Comparison of ENCODE assay signal across 29 mouse cellular contexts in the genomic region with DNA sequence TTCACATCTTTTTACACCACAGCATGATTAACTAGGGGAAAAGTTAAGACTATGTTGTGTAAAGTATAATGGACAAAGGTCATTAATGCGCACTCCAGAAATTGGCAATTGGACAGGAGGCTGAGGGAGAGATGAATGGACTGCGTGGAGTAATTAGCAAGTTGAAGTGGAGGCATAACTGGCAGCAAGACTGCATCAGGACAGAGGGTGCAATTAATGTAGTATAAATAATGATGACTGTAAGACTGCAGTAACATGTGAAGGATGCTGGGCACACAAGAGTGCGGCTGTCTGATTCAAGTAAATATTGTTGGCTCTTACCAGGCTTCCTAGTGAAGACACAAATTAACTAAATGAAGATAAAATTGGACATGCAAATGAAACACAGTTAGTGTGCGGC.
DNase-seq lines count a peak whose midpoint lies in the region; ATAC-seq and TF ChIP-seq lines count a peak whose summit lies in the region.
"Had no signal": no experiment of that assay in that cellular context is flagged by ENCODE, and none has a peak within 500 bp of the region (broad histone marks: within the 10 kb centered on the region; RNA-seq: fewer than 3 reads in every experiment).

No protein-coding gene starts in this region.

- H3K27ac ChIP-seq in midbrain, postnatal 0 days (ENCODE audit: low read depth, low read length) = no peak overlapping the region
- H3K27ac ChIP-seq in midbrain, embryonic 10.5 days (replicated peaks) = no peak overlapping the region
- H3K27ac ChIP-seq in forebrain, embryonic 13.5 days = no peak overlapping the region
- H3K27ac ChIP-seq in kidney, adult 2 months (ENCODE audit: insufficient read depth, low read depth, low read length) = no peak overlapping the region
- H3K27ac ChIP-seq: embryonic facial prominence, embryonic 10.5 days; embryonic facial prominence, embryonic 15.5 days; heart, embryonic 10.5 days; heart, embryonic 15.5 days; hindbrain, embryonic 12.5 days; kidney, embryonic 15.5 days; limb, embryonic 13.5 days; liver, embryonic 13.5 days; stomach, postnatal 0 days had no signal

- peak; percentile 1 to 4 for DNase-seq in cerebellum, postnatal 10 days
- peak; percentile 1 for DNase-seq in midbrain, postnatal 0 days (ENCODE audit: low spot score)
- DNase-seq in midbrain, embryonic 10.5 days (ENCODE audit: low spot score) = no peak
- DNase-seq in kidney, adult 2 months = no peak
- no peak for DNase-seq in kidney, postnatal 14 days
- DNase-seq: adrenal gland, postnatal 14 days; cerebellum, adult 2 months; cerebellum, postnatal 25 days; gastrocnemius, postnatal 25 days; kidney, postnatal 36 days; liver, embryonic 13.5 days; lung, adult 18-20 months; lung, postnatal 10 days; right cerebral cortex, adult 18-20 months; right cerebral cortex, postnatal 4 days; thymus, adult 18-20 months; thymus, postnatal 25 days had no signal

- WGBS in midbrain, postnatal 0 days = 82% methylated on average over 4 of the region's 4 CpGs
- WGBS in midbrain, embryonic 10.5 days = 95% methylated on average over 4 of the region's 4 CpGs
- 40% methylated on average over 4 of the region's 4 CpGs for WGBS in forebrain, embryonic 13.5 days
- WGBS in kidney, adult 2 months = 76% methylated on average over 4 of the region's 4 CpGs

- H3K9ac ChIP-seq in midbrain, postnatal 0 days (replicated peaks; ENCODE audit: low read length, poor library complexity, severe bottlenecking) = no peak overlapping the region
- H3K9ac ChIP-seq in forebrain, embryonic 13.5 days = no peak overlapping the region
- H3K9ac ChIP-seq: embryonic facial prominence, embryonic 15.5 days; heart, embryonic 15.5 days; hindbrain, embryonic 12.5 days; kidney, embryonic 15.5 days; limb, embryonic 13.5 days; liver, embryonic 13.5 days had no signal

- TF ChIP-seq CTCF in midbrain, postnatal 0 days (IDR thresholded peaks at IDR 0.05) = no peak
- no peak for TF ChIP-seq CTCF in kidney, adult 2 months (conservative IDR thresholded peaks at IDR 0.05; ENCODE audit: insufficient read depth, insufficient read length, low read depth, low read length)

- ATAC-seq in cerebellum, adult (ENCODE audit: insufficient number of reproducible peaks, low FRiP score, low TSS enrichment) = no peak
- no peak for ATAC-seq in midbrain, postnatal 0 days (ENCODE audit: low FRiP score)
- peak; percentile 94 for ATAC-seq in forebrain, embryonic 13.5 days
- ATAC-seq: intestine, postnatal 0 days had no signal

- no peaks in the 10 kb centered on the region for H3K36me3 ChIP-seq in midbrain, postnatal 0 days (ENCODE audit: insufficient read depth, low read length)
- H3K36me3 ChIP-seq in midbrain, embryonic 10.5 days = no peaks in the 10 kb centered on the region
- H3K36me3 ChIP-seq in forebrain, embryonic 13.5 days (ENCODE audit: poor library complexity, severe bottlenecking) = no peaks in the 10 kb centered on the region
- no peaks in the 10 kb centered on the region for H3K36me3 ChIP-seq in kidney, adult 2 months (ENCODE audit: control insufficient read depth, insufficient read depth, low read length)
- H3K36me3 ChIP-seq: embryonic facial prominence, embryonic 10.5 days; embryonic facial prominence, embryonic 15.5 days; G1E; heart, embryonic 10.5 days; heart, embryonic 15.5 days; hindbrain, embryonic 12.5 days; kidney, embryonic 15.5 days; limb, embryonic 13.5 days; liver, embryonic 13.5 days had no signal

- no peaks in the 10 kb centered on the region for H3K27me3 ChIP-seq in midbrain, postnatal 0 days (ENCODE audit: insufficient read depth, low read length)
- H3K27me3 ChIP-seq in midbrain, embryonic 10.5 days (ENCODE audit: low read depth, poor library complexity, severe bottlenecking) = no peaks in the 10 kb centered on the region
- H3K27me3 ChIP-seq in forebrain, embryonic 13.5 days = no peaks in the 10 kb centered on the region
- H3K27me3 ChIP-seq in kidney, adult 2 months (replicated peaks; ENCODE audit: control insufficient read depth, insufficient read depth, low read length) = no peaks in the 10 kb centered on the region
- H3K27me3 ChIP-seq: embryonic facial prominence, embryonic 15.5 days; heart, embryonic 15.5 days; hindbrain, embryonic 12.5 days; kidney, embryonic 15.5 days; limb, embryonic 13.5 days; liver, embryonic 13.5 days had no signal

- H3K9me3 ChIP-seq in midbrain, postnatal 0 days (ENCODE audit: low read length) = no peaks in the 10 kb centered on the region
- H3K9me3 ChIP-seq in midbrain, embryonic 10.5 days (replicated peaks) = no peaks in the 10 kb centered on the region
- H3K9me3 ChIP-seq in forebrain, embryonic 13.5 days (replicated peaks) = no peaks in the 10 kb centered on the region
- H3K9me3 ChIP-seq: embryonic facial prominence, embryonic 10.5 days; embryonic facial prominence, embryonic 15.5 days; G1E; heart, embryonic 10.5 days; heart, embryonic 15.5 days; hindbrain, embryonic 12.5 days; kidney, embryonic 15.5 days; limb, embryonic 13.5 days; liver, embryonic 13.5 days had no signal

- H3K4me2 ChIP-seq in midbrain, postnatal 0 days (ENCODE audit: low read depth, low read length, poor library complexity, severe bottlenecking) = no peak overlapping the region
- H3K4me2 ChIP-seq in forebrain, embryonic 13.5 days = no peak overlapping the region
- H3K4me2 ChIP-seq: embryonic facial prominence, embryonic 15.5 days; heart, embryonic 15.5 days; hindbrain, embryonic 12.5 days; kidney, embryonic 15.5 days; limb, embryonic 13.5 days; liver, embryonic 13.5 days had no signal

- no peak overlapping the region for H3K4me3 ChIP-seq in midbrain, postnatal 0 days (ENCODE audit: low read depth, low read length)
- no peak overlapping the region for H3K4me3 ChIP-seq in midbrain, embryonic 10.5 days
- no peak overlapping the region for H3K4me3 ChIP-seq in forebrain, embryonic 13.5 days
- H3K4me3 ChIP-seq in kidney, adult 2 months (ENCODE audit: insufficient read depth, low read depth, low read length) = no peak overlapping the region
- H3K4me3 ChIP-seq: embryonic facial prominence, embryonic 10.5 days; embryonic facial prominence, embryonic 15.5 days; heart, embryonic 10.5 days; heart, embryonic 15.5 days; hindbrain, embryonic 12.5 days; kidney, embryonic 15.5 days; limb, embryonic 13.5 days; liver, embryonic 13.5 days had no signal

- no peaks in the 10 kb centered on the region for H3K4me1 ChIP-seq in midbrain, postnatal 0 days (ENCODE audit: insufficient read depth, low read length)
- no peaks in the 10 kb centered on the region for H3K4me1 ChIP-seq in midbrain, embryonic 10.5 days
- H3K4me1 ChIP-seq in forebrain, embryonic 13.5 days = 0 out of 2 replicates have a peak, but pooled peaks cover 3% of the 10 kb centered on the region
- no peaks in the 10 kb centered on the region for H3K4me1 ChIP-seq in kidney, adult 2 months (ENCODE audit: control insufficient read depth, insufficient read depth, low read length)
- H3K4me1 ChIP-seq: embryonic facial prominence, embryonic 10.5 days; embryonic facial prominence, embryonic 15.5 days; heart, embryonic 10.5 days; heart, embryonic 15.5 days; hindbrain, embryonic 12.5 days; kidney, embryonic 15.5 days; limb, embryonic 13.5 days; liver, embryonic 13.5 days had no signal

- TF ChIP-seq POLR2A in kidney, adult 2 months (IDR thresholded peaks at IDR 0.05; ENCODE audit: low read depth, low read length) = no peak

Comparison
In these comparisons a context has a peak if more than half of its experiments do, and no peak if none do; other contexts are left out.
1. DNase-seq: peak in cerebellum, postnatal 10 days (2 of 2) and midbrain, postnatal 0 days (single experiment); none in midbrain, embryonic 10.5 days (single experiment), kidney, adult 2 months (single experiment) and kidney, postnatal 14 days (single experiment).